Mouse (Mus musculus) C2C12 (cell line): ENCODE measurements around the gene Hs6st1.

Source experiments
- CEBPB ChIP-seq: IDR thresholded peaks from one replicate; pipeline ENCODE4 v1.6.1; 2011; ENCODE audit warnings: low read depth, mild to moderate bottlenecking, control low read depth, moderate library complexity
- CTCF ChIP-seq: IDR thresholded peaks from one replicate; pipeline ENCODE4 v1.5.1; 2011; ENCODE audit not compliant: control insufficient read depth, insufficient read depth, insufficient read length
- FOSL1 ChIP-seq: IDR thresholded peaks from one replicate; pipeline ENCODE4 v1.8.0; 2011; ENCODE audit warnings: mild to moderate bottlenecking, low read length; ENCODE audit not compliant: poor library complexity, insufficient read depth, severe bottlenecking
- MAX ChIP-seq: IDR thresholded peaks from one replicate; pipeline ENCODE4 v1.6.1; 2011; ENCODE audit warnings: mild to moderate bottlenecking, control low read depth
- MYOD1 ChIP-seq: IDR thresholded peaks from one replicate; pipeline ENCODE4 v1.6.1; 2011; ENCODE audit warnings: low read depth; ENCODE audit not compliant: control insufficient read depth, insufficient read length
- USF1 ChIP-seq: IDR thresholded peaks from one replicate; pipeline ENCODE4 v1.6.1; 2011; ENCODE audit warnings: low read depth, mild to moderate bottlenecking, control low read depth, moderate library complexity

DNA sequence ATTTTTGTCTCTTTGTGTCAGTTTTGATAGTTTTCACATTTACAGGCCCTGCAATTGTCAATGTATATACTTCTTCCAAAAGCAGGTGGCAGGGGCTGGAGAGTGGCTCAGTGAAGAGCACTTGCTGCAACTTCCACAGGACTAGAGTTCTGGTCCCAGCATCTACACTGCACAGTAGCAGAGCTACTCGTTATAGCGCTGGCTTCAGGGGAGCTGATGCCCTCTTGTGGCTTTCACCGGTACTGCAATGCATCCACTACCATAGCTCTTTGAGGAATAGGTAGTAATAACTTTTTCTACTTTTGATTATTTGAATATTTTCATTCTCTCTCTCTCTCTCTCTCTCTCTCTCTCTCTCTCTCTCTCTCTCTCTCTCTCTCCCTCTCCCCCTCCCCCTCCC lies 66.4 kb downstream of the Hs6st1 start:
- TF ChIP-seq FOSL1 (no peak), CTCF (peak; percentile 36), USF1 (no peak), CEBPB (no peak), MYOD1 (no peak), MAX (no peak)
